Mouse (Mus musculus) kidney, adult 2 months (tissue): ENCODE data around the gene Gm10964.

ENCODE experiments used
- CTCF ChIP-seq: fragments of 200-500 bp; conservative IDR thresholded peaks from 2 replicates; pipeline ENCODE4 v1.5.1; 2011; ENCODE audit warnings: low read depth, mild to moderate bottlenecking, control low read depth, low read length, moderate library complexity, mixed read lengths; ENCODE audit not compliant: insufficient read depth, insufficient read length
- POLR2A ChIP-seq: fragments of 200-500 bp; IDR thresholded peaks from one replicate; pipeline ENCODE4 v1.6.1; 2011; ENCODE audit warnings: low read depth, low read length, control low read depth

- no peak for TF ChIP-seq CTCF
- TF ChIP-seq POLR2A = no peak
These were observed 6.0 kb upstream of the Gm10964 start for GRCm38 (mm10) chr3:103733176-103733575.
